Mouse (Mus musculus) limb, embryonic 13.5 days (tissue): Measurements from ENCODE around the gene Nexn. TPM values are rescaled to one million over a fixed set of nuclear protein-coding genes. Genes with fewer than 3 reads are reported as not detected.
"Not testable (repeated sequence)": the region's sequence is repeated elsewhere in the genome, so short reads cannot be mapped to it uniquely, and the experiment has no call there.

Source experiments
- ATAC-seq: fragments of 200-750 bp; cut with Nextera tagmentation; 2 replicates; pipeline ENCODE4 v1.8.0; 2017; ENCODE audit warnings: low read depth, moderate number of reproducible peaks, moderate TSS enrichment; ENCODE audit not compliant: low FRiP score
- H3K27ac ChIP-seq: fragments of 300-500 bp; sonication (generic); 2 replicates; pipeline ENCODE4 v1.5.1; 2015; ENCODE audit warnings: inconsistent platforms, mild to moderate bottlenecking, moderate library complexity
- H3K27me3 ChIP-seq: fragments of 300-500 bp; sonication (generic); 2 replicates; pipeline ENCODE4 v1.6.1; 2015; ENCODE audit warnings: mild to moderate bottlenecking, inconsistent platforms
- H3K36me3 ChIP-seq: fragments of 300-500 bp; sonication (generic); 2 replicates; pipeline ENCODE4 v1.6.1; 2015; ENCODE audit warnings: inconsistent platforms, mild to moderate bottlenecking, moderate library complexity
- H3K4me1 ChIP-seq: fragments of 300-500 bp; sonication (generic); 2 replicates; pipeline ENCODE4 v1.6.1; 2015; ENCODE audit warnings: inconsistent platforms
- H3K4me2 ChIP-seq: fragments of 300-500 bp; sonication (generic); replicated peaks from 2 replicates; pipeline ENCODE4 v1.6.1; 2015; ENCODE audit warnings: inconsistent platforms, mild to moderate bottlenecking, moderate library complexity
- H3K4me3 ChIP-seq: fragments of 300-500 bp; sonication (generic); 2 replicates; pipeline ENCODE4 v1.5.1; 2015; ENCODE audit warnings: moderate library complexity, mild to moderate bottlenecking, inconsistent platforms
- H3K9ac ChIP-seq: fragments of 300-500 bp; sonication (generic); 2 replicates; pipeline ENCODE4 v1.6.1; 2015; ENCODE audit warnings: mild to moderate bottlenecking, inconsistent platforms
- H3K9me3 ChIP-seq: fragments of 300-500 bp; sonication (generic); 2 replicates; pipeline ENCODE4 v1.6.1; 2016; ENCODE audit warnings: inconsistent platforms
- WGBS: fragments of 180-500 bp; shearing (Covaris S2); methylation state at CpG from one replicate; pipeline ENCODE4 v1.1.7; 2015; 5-methylcytosine and 5-hydroxymethylcytosine counted together
- polyA plus RNA-seq: library from polyadenylated mRNA; unstranded; fragments of >200 nt; fragmentation: Nextera tagmentation; extraction: Ambion mirVana; gene quantifications from 2 replicates; pipeline ENCODE4 v1.2.1, GENCODE M21; 2015

The Nexn gene
- polyA plus RNA-seq, 1 experiment from 2014 or later = 27.9 TPM

- 0 out of 2 replicates have a peak, but pooled peaks cover 3% of the 10 kb centered on the region for H3K4me1 ChIP-seq
- ATAC-seq = no peak
- no peaks in the 10 kb centered on the region for H3K27me3 ChIP-seq
- H3K4me2 ChIP-seq = no peak overlapping the region
- WGBS = 84% methylated on average over 8 of the region's 8 CpGs
- H3K9ac ChIP-seq = no peak overlapping the region
- H3K27ac ChIP-seq = no peak overlapping the region
- H3K36me3 ChIP-seq = peaks cover 12% of the 10 kb centered on the region
- no peak overlapping the region for H3K4me3 ChIP-seq
- no peaks in the 10 kb centered on the region for H3K9me3 ChIP-seq
Observed at GRCm38 (mm10) chr3:152275008-152275407, 8.9 kb upstream of the Nexn start.

GRCm38 (mm10) chr3:152272974-152273685 lies 7.0 kb upstream of the Nexn start:
- Histone ChIP-seq H3K27ac (no peak overlapping the region), H3K4me1 (no peaks in the 10 kb centered on the region), H3K9ac (no peak overlapping the region), H3K4me2 (no peak overlapping the region), H3K27me3 (peaks cover 4% of the 10 kb centered on the region; the same call in 1 of the 2 replicates), H3K36me3 (peaks cover 12% of the 10 kb centered on the region), H3K9me3 (no peaks in the 10 kb centered on the region), H3K4me3 (no peak overlapping the region)
- WGBS = 84% methylated on average over 20 of the region's 20 CpGs
- no peak for ATAC-seq

DNA sequence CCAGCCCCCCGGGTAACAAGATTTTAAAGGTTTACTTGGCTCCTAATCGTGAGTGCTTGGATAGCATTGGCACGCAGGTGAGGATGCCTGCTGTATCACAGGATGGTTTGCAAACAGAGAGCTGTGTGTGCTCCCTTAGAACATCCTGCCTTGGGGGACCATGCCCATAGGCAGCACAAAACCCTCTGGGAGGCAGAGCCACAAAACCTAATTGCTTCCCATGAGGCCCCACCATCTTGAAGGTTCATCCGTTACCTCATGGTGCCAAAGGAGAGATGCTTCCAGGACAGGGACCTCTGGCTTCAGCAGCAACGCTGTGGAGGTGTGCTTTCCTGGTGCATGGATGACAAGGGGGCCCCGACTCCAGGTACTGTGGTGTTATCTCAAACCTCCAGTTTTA lies 5.7 kb upstream of the Nexn start:
- Histone ChIP-seq H3K27ac (no peak overlapping the region), H3K27me3 (peaks cover 11% of the 10 kb centered on the region; the same call in 1 of the 2 replicates), H3K9me3 (no peaks in the 10 kb centered on the region), H3K9ac (no peak overlapping the region), H3K4me1 (no peaks in the 10 kb centered on the region), H3K36me3 (peaks cover 12% of the 10 kb centered on the region), H3K4me3 (no peak overlapping the region), H3K4me2 (no peak overlapping the region)
- whole genome bisulfite sequencing = 86% methylated on average over 6 of the region's 6 CpGs
- no peak for ATAC-seq

DNA sequence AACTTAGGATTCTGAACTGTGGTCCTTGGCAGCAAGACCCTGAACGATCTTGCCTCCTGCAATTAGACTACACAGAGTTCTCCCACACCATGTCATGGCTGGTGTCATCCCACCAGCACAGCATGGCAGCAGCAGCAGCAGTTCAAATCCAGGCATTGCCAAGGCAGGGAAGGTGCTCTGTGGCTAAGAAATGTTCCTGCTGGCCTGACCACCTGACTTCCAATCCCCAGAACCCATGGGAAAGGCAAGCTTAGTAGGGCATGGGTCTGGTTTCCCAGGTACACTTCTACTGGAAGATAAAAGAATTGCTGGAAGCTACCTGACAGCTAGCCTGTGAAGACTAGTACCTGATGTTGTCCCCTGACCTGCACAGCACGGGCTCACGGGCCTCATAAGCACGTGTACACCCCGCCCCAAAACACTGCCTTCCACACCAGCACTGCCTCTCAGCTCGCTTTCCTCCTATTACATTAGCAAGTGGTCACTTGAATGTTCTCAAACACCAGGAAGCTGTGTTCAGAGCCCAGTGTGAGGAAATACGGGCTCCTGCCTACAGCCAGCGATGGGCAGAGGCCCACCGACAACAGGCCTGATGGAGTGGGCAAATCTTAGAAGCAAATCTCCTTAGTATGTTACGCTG lies 5.0 kb upstream of the Nexn start:
- Histone ChIP-seq H3K27ac (no peak overlapping the region), H3K4me2 (no peak overlapping the region), H3K9me3 (no peaks in the 10 kb centered on the region), H3K27me3 (peaks cover 16% of the 10 kb centered on the region; the same call in 1 of the 2 replicates), H3K4me1 (peaks cover 6% of the 10 kb centered on the region), H3K9ac (no peak overlapping the region), H3K36me3 (peaks cover 6% of the 10 kb centered on the region), H3K4me3 (no peak overlapping the region)
- 85% methylated on average over 10 of the region's 10 CpGs for WGBS
- no peak for ATAC-seq

DNA sequence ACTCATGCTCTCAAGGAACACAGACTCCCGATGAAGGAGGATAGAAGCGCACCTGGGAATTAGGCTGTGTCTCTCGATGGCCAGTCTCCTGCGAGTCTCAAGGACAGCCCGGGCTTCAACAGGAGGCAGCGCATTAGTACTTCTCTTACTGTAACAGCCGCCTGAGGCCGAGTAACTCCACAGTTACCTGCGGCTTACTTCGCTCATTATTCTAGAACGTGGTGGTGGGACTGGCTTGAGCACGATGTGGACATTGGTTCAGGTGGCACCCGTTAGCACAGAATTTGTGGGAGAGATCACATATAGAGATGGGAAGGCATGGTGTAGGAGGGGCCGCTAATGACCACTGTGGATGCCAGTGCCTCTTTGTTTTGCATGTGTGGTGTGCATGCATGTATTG lies 1.9 kb upstream of the Nexn start:
- H3K4me3 ChIP-seq = no peak overlapping the region
- H3K27me3 ChIP-seq = peaks cover 28% of the 10 kb centered on the region
- H3K36me3 ChIP-seq = peaks cover 2% of the 10 kb centered on the region; the same call in 1 of the 2 replicates
- no peak overlapping the region for H3K9ac ChIP-seq
- no peaks in the 10 kb centered on the region for H3K9me3 ChIP-seq
- no peak for ATAC-seq
- no peak overlapping the region for H3K4me2 ChIP-seq
- no peak overlapping the region for H3K27ac ChIP-seq
- H3K4me1 ChIP-seq = peaks cover 21% of the 10 kb centered on the region
- WGBS = 85% methylated on average over 14 of the region's 14 CpGs

DNA sequence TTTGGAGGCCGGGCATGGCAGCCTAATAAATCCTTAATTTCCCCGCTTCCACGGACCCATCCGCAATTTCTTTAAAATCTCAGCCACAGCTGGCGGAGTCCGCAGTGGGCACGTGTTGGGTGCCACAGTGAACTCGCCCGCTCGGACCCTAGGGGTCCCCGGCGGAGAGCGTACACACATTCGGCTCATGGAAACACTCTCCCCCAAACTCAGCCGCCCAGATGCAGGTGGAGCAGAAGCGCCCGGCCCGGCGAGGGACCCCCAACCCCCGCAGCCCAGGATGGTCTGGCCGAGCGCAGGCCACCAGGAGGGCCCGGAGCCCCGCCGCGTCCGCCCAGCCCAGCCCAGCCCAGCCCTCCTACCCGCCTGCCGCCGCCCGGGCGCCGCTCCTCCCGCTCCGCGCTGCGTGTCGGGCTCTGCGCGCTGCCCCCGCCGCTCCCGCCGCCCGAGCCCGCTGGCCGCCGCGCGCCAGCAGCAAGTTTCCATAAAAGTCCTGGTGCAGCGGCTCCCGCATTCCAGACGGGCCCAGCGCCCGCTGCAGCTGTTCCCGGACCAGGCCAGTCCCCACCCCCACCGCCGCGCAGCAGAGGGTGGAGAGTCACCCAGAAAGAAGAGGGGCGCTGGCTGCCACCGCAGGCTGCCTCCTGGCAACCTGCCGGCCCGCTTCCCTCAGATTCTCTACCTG lies 657 bp downstream of the Nexn start:
- no peaks in the 10 kb centered on the region for H3K9me3 ChIP-seq
- peak overlapping the region; percentile 80 for H3K9ac ChIP-seq
- H3K27me3 ChIP-seq = peaks cover 28% of the 10 kb centered on the region
- peaks cover 26% of the 10 kb centered on the region for H3K4me1 ChIP-seq
- H3K4me2 ChIP-seq = peak overlapping the region; percentile 88
- peak; percentile 96 for ATAC-seq
- H3K27ac ChIP-seq = peak overlapping the region; percentile 88
- peak overlapping the region; percentile 62 for H3K4me3 ChIP-seq
- under 1% methylated on average over 59 of the region's 63 CpGs for WGBS
- no peaks in the 10 kb centered on the region for H3K36me3 ChIP-seq

DNA sequence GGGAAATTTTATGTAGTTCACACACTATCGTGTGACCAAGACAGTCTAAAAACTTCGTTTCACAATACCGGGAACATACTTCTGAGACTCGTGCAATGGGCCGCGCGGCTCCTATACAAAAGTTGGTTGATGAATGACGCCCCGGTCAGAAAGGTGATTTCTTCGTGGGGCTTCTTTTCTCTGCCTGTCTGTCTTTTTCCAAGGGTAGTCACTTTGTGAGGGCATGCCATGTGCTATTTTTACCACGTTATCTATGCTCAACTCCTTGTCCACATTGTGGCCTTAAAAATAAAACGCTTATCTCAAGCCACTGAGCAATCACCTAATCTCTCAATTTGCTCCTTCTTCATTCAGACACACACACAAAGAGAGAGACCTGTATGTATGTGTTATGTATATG lies 1.3 kb downstream of the Nexn start:
- H3K27me3 ChIP-seq = peaks cover 28% of the 10 kb centered on the region
- H3K27ac ChIP-seq = 0 out of 2 replicates have a peak overlapping the region, but pooled peaks have one; percentile 88
- no peaks in the 10 kb centered on the region for H3K9me3 ChIP-seq
- H3K9ac ChIP-seq = peak overlapping the region; percentile 80; the same call in 1 of the 2 replicates
- 42% methylated on average over 12 of the region's 12 CpGs for WGBS
- no peak for ATAC-seq
- H3K4me1 ChIP-seq = peaks cover 26% of the 10 kb centered on the region
- peak overlapping the region; percentile 88 for H3K4me2 ChIP-seq
- no peaks in the 10 kb centered on the region for H3K36me3 ChIP-seq
- peak overlapping the region; percentile 62 for H3K4me3 ChIP-seq

GRCm38 (mm10) chr3:152264374-152264773 lies 1.8 kb downstream of the Nexn start:
- Histone ChIP-seq H3K4me2 (peak overlapping the region; percentile 88), H3K4me1 (peaks cover 26% of the 10 kb centered on the region), H3K36me3 (no peaks in the 10 kb centered on the region), H3K9ac (no peak overlapping the region), H3K4me3 (peak overlapping the region; percentile 62), H3K9me3 (no peaks in the 10 kb centered on the region), H3K27ac (no peak overlapping the region), H3K27me3 (peaks cover 28% of the 10 kb centered on the region)
- WGBS = 44% methylated on average over 10 of the region's 10 CpGs
- ATAC-seq = no peak

- no peak for ATAC-seq
- 52% methylated on average over 8 of the region's 8 CpGs for WGBS
- Histone ChIP-seq H3K9me3 (no peaks in the 10 kb centered on the region), H3K27me3 (peaks cover 17% of the 10 kb centered on the region), H3K4me2 (no peak overlapping the region), H3K9ac (no peak overlapping the region), H3K4me1 (peaks cover 26% of the 10 kb centered on the region), H3K4me3 (no peak overlapping the region), H3K27ac (no peak overlapping the region), H3K36me3 (no peaks in the 10 kb centered on the region)
Observed at GRCm38 (mm10) chr3:152261948-152262347, 4.2 kb downstream of the Nexn start.

DNA sequence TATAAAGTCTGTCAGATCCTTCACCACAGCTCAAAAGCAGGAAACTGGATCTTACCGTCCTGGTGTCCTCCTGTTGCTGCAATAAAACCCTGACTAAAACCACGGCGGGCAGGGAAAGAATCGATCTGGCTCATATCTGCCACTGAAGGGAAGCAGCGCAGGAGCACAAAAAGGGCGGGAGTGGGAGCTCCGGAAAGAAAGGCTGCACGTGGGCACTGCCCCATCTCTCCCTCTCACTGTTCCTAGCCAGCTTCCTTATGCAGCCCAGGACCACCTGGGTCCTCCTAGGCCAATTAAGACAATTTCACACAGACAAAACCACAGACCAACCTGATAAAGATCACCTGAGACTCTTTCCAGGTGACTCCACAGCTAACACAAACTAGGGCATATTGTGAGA lies 4.7 kb downstream of the Nexn start:
- Histone ChIP-seq H3K27me3 (peaks cover 14% of the 10 kb centered on the region), H3K4me1 (peaks cover 22% of the 10 kb centered on the region), H3K36me3 (no peaks in the 10 kb centered on the region), H3K9me3 (no peaks in the 10 kb centered on the region), H3K4me2 (no peak overlapping the region), H3K9ac (peak overlapping the region; percentile 21; the same call in 1 of the 2 replicates), H3K27ac (no peak overlapping the region), H3K4me3 (no peak overlapping the region)
- 40% methylated on average over 8 of the region's 8 CpGs for WGBS
- no peak for ATAC-seq

GRCm38 (mm10) chr3:152260362-152260761 lies 5.8 kb downstream of the Nexn start:
- H3K9ac ChIP-seq = no peak overlapping the region
- no peak for ATAC-seq
- WGBS = 97% methylated on average over 1 of the region's 1 CpGs
- H3K27ac ChIP-seq = no peak overlapping the region
- no peaks in the 10 kb centered on the region for H3K9me3 ChIP-seq
- H3K36me3 ChIP-seq = no peaks in the 10 kb centered on the region
- H3K4me2 ChIP-seq = no peak overlapping the region
- no peak overlapping the region for H3K4me3 ChIP-seq
- H3K27me3 ChIP-seq = peaks cover 11% of the 10 kb centered on the region
- H3K4me1 ChIP-seq = peaks cover 16% of the 10 kb centered on the region; the same call in 1 of the 2 replicates

GRCm38 (mm10) chr3:152259409-152259808 lies 6.7 kb downstream of the Nexn start:
- 33% methylated on average over 8 of the region's 9 CpGs for WGBS
- not testable (repeated sequence) for H3K4me3 ChIP-seq, H3K4me1 ChIP-seq, H3K9me3 ChIP-seq, H3K9ac ChIP-seq, H3K4me2 ChIP-seq, H3K27me3 ChIP-seq, H3K36me3 ChIP-seq, H3K27ac ChIP-seq
- ATAC-seq = peak; percentile 52
